In genomic region chr4:140684881-140685303, GRCm38 (mm10) we compare ENCODE assay signal across 11 mouse cellular contexts. TPM values are rescaled to one million over a fixed set of nuclear protein-coding genes. Genes with fewer than 3 reads are reported as not detected.
DNase-seq lines count a peak whose midpoint lies in the region; ATAC-seq and TF ChIP-seq lines count a peak whose summit lies in the region.
"Had no signal": no experiment of that assay in that cellular context is flagged by ENCODE, and none has a peak within 500 bp of the region (broad histone marks: within the 10 kb centered on the region; RNA-seq: fewer than 3 reads in every experiment).

No protein-coding gene starts in this region.

- intact Hi-C loops in heart, postnatal 36 days (cut with DNase I): loop anchor here (5.0 kb wide), 1 partner anchor 217 kb away; no protein-coding TSS in a partner anchor

- TF ChIP-seq CTCF in intestine, postnatal 0 days (IDR thresholded peaks at IDR 0.05; ENCODE audit: low read depth): peak; percentile 49

- H3K9me3 ChIP-seq in heart, embryonic 10.5 days: no peaks in the 10 kb centered on the region
- no peaks in the 10 kb centered on the region for H3K9me3 ChIP-seq in midbrain, embryonic 15.5 days
- no peaks in the 10 kb centered on the region for H3K9me3 ChIP-seq in midbrain, embryonic 11.5 days (ENCODE audit: control insufficient read depth, low read length)
- H3K9me3 ChIP-seq in intestine, postnatal 0 days (ENCODE audit: control insufficient read depth): no peaks in the 10 kb centered on the region

- no peak for DNase-seq in heart, embryonic 10.5 days (ENCODE audit: low spot score)
- no peak for DNase-seq in heart, postnatal 36 days
- no peak for DNase-seq in midbrain, embryonic 11.5 days (ENCODE audit: low spot score, missing footprints)
- DNase-seq in layer of hippocampus, adult 18-20 months (ENCODE audit: low spot score in 2 of 2): no peak
- no peak for DNase-seq in urinary bladder, adult 18-20 months (ENCODE audit: low spot score in 2 of 2)
- DNase-seq: cerebellum, adult 18-20 months had no signal

- WGBS in heart, embryonic 10.5 days: 39% methylated on average over 6 of the region's 6 CpGs
- WGBS in midbrain, embryonic 15.5 days: 51% methylated on average over 6 of the region's 6 CpGs
- 54% methylated on average over 6 of the region's 6 CpGs for WGBS in midbrain, embryonic 11.5 days
- 27% methylated on average over 6 of the region's 6 CpGs for WGBS in intestine, postnatal 0 days

- no peaks in the 10 kb centered on the region for H3K36me3 ChIP-seq in heart, embryonic 10.5 days
- H3K36me3 ChIP-seq in midbrain, embryonic 15.5 days (replicated peaks): no peaks in the 10 kb centered on the region
- H3K36me3 ChIP-seq in midbrain, embryonic 11.5 days (ENCODE audit: control insufficient read depth, insufficient read depth, low read length): no peaks in the 10 kb centered on the region
- no peaks in the 10 kb centered on the region for H3K36me3 ChIP-seq in intestine, postnatal 0 days (ENCODE audit: control insufficient read depth, insufficient read depth)

- peak overlapping the region; percentile 22; the same call in 1 of the 2 replicates for H3K4me2 ChIP-seq in midbrain, embryonic 15.5 days
- no peak overlapping the region for H3K4me2 ChIP-seq in midbrain, embryonic 11.5 days
- peak overlapping the region; percentile 37 for H3K4me2 ChIP-seq in intestine, postnatal 0 days (replicated peaks; ENCODE audit: low read depth)

- no peak for ATAC-seq in midbrain, embryonic 15.5 days (replicated peaks)
- ATAC-seq in midbrain, embryonic 11.5 days (ENCODE audit: low FRiP score): no peak
- ATAC-seq in intestine, postnatal 0 days: 0 out of 2 replicates have a peak, but pooled peaks have one; percentile 31
- ATAC-seq in neutrophil, adult 5-6 weeks (ENCODE audit: extremely low read depth, insufficient number of reproducible peaks, low FRiP score, poor library complexity, severe bottlenecking): 0 out of 2 replicates have a peak, but pooled peaks have one; percentile 10
- ATAC-seq: CD4-positive, CD25-positive, alpha-beta regulatory T cell, adult 4 months had no signal

- peak overlapping the region; percentile 45 for H3K4me3 ChIP-seq in heart, embryonic 10.5 days
- H3K4me3 ChIP-seq in midbrain, embryonic 15.5 days: no peak overlapping the region
- H3K4me3 ChIP-seq in midbrain, embryonic 11.5 days (ENCODE audit: low read depth, low read length): no peak overlapping the region
- H3K4me3 ChIP-seq in intestine, postnatal 0 days (ENCODE audit: low read depth, low read length): no peak overlapping the region

- 0 out of 2 replicates have a peak, but pooled peaks cover 7% of the 10 kb centered on the region for H3K27me3 ChIP-seq in heart, embryonic 10.5 days (ENCODE audit: insufficient read depth, poor library complexity, severe bottlenecking)
- no peaks in the 10 kb centered on the region for H3K27me3 ChIP-seq in midbrain, embryonic 15.5 days (replicated peaks)
- no peaks in the 10 kb centered on the region for H3K27me3 ChIP-seq in midbrain, embryonic 11.5 days (ENCODE audit: control insufficient read depth, insufficient read depth, low read length)
- H3K27me3 ChIP-seq in intestine, postnatal 0 days (replicated peaks; ENCODE audit: control insufficient read depth, insufficient read depth, low read length): no peaks in the 10 kb centered on the region

- H3K4me1 ChIP-seq in heart, embryonic 10.5 days: peaks cover 30% of the 10 kb centered on the region
- peaks cover 15% of the 10 kb centered on the region for H3K4me1 ChIP-seq in midbrain, embryonic 15.5 days
- peaks cover 11% of the 10 kb centered on the region for H3K4me1 ChIP-seq in midbrain, embryonic 11.5 days (ENCODE audit: control insufficient read depth, insufficient read depth, low read length)
- no peaks in the 10 kb centered on the region for H3K4me1 ChIP-seq in intestine, postnatal 0 days (replicated peaks; ENCODE audit: control insufficient read depth, insufficient read depth, low read length)

- no peak overlapping the region for H3K9ac ChIP-seq in midbrain, embryonic 15.5 days
- H3K9ac ChIP-seq in midbrain, embryonic 11.5 days (ENCODE audit: low read length): no peak overlapping the region
- H3K9ac ChIP-seq in intestine, postnatal 0 days (ENCODE audit: low read depth, low read length): no peak overlapping the region

- H3K27ac ChIP-seq in heart, embryonic 10.5 days: peak overlapping the region; percentile 76
- H3K27ac ChIP-seq in midbrain, embryonic 15.5 days: no peak overlapping the region
- H3K27ac ChIP-seq in midbrain, embryonic 11.5 days (ENCODE audit: low read depth, low read length): no peak overlapping the region
- no peak overlapping the region for H3K27ac ChIP-seq in intestine, postnatal 0 days (ENCODE audit: low read depth, low read length)

RNA-seq across cellular contexts. Expression of gene Rcc2, which starts 15.4 kb away (rescaled TPM):
- polyA plus RNA-seq in heart, embryonic 10.5 days (2016; fragmentation: Nextera tagmentation; extraction: Ambion mirVana): 18.0 and 29.0 TPM in 2 replicates
- 10 to 100 TPM; 14.0 to 14.8 TPM for total RNA-seq in heart, postnatal 36 days (2021)
- polyA plus RNA-seq in midbrain, embryonic 15.5 days (2015; fragmentation: Nextera tagmentation; extraction: Ambion mirVana): 28.1 and 34.9 TPM in 2 replicates
- polyA plus RNA-seq in midbrain, embryonic 11.5 days (2014; fragmentation: Nextera tagmentation; extraction: Ambion mirVana): 54.1 and 70.1 TPM in 2 replicates
- 14.6 and 15.6 TPM in 2 replicates for polyA plus RNA-seq in intestine, postnatal 0 days (2015; fragmentation: Nextera tagmentation; extraction: Ambion mirVana)
- 59.2 and 63.5 TPM in 2 replicates for total RNA-seq in neutrophil, adult 5-6 weeks (2017)
- 10 to 100 TPM; 94.5 to 95.9 TPM for total RNA-seq in layer of hippocampus, adult 18-20 months (2021)

RNA-seq across cellular contexts. Expression of gene Arhgef10l, which starts 19.1 kb away (rescaled TPM):
- polyA plus RNA-seq in heart, embryonic 10.5 days (2016; fragmentation: Nextera tagmentation; extraction: Ambion mirVana): 13.3 and 14.9 TPM in 2 replicates
- total RNA-seq in heart, postnatal 36 days (2021): 10 to 100 TPM; 62.5 to 65.0 TPM
- polyA plus RNA-seq in midbrain, embryonic 15.5 days (2015; fragmentation: Nextera tagmentation; extraction: Ambion mirVana): 30.7 and 31.5 TPM in 2 replicates
- polyA plus RNA-seq in midbrain, embryonic 11.5 days (2014; fragmentation: Nextera tagmentation; extraction: Ambion mirVana): 17.6 and 18.5 TPM in 2 replicates
- 3.9 and 5.4 TPM in 2 replicates for polyA plus RNA-seq in intestine, postnatal 0 days (2015; fragmentation: Nextera tagmentation; extraction: Ambion mirVana)
- total RNA-seq in neutrophil, adult 5-6 weeks (2017): 3.7 and 4.2 TPM in 2 replicates
- 10 to 100 TPM; 37.0 to 45.2 TPM for total RNA-seq in layer of hippocampus, adult 18-20 months (2021)

RNA-seq across cellular contexts. Expression of gene Padi6, which starts 57.6 kb away (rescaled TPM):
- polyA plus RNA-seq in heart, embryonic 10.5 days (2016; fragmentation: Nextera tagmentation; extraction: Ambion mirVana): not detected in 2 replicates
- not detected for total RNA-seq in heart, postnatal 36 days (2021)
- polyA plus RNA-seq in midbrain, embryonic 15.5 days (2015; fragmentation: Nextera tagmentation; extraction: Ambion mirVana): 0.12 TPM in 1 of 2 replicates, not detected in the other
- polyA plus RNA-seq in midbrain, embryonic 11.5 days (2014; fragmentation: Nextera tagmentation; extraction: Ambion mirVana): 0.15 TPM in 1 of 2 replicates, not detected in the other
- polyA plus RNA-seq in intestine, postnatal 0 days (2015; fragmentation: Nextera tagmentation; extraction: Ambion mirVana): not detected in 2 replicates
- 0.12 TPM in 1 of 2 replicates, not detected in the other for total RNA-seq in neutrophil, adult 5-6 weeks (2017)
- under 1 TPM in 1 of 2 experiments, not detected in 1; 0.12 TPM for total RNA-seq in layer of hippocampus, adult 18-20 months (2021)
- total RNA-seq: gastrocnemius, adult 8-10 months had no signal
- polyA plus RNA-seq: CD4-positive, CD25-positive, alpha-beta regulatory T cell, adult 4 months had no signal

Comparison
In these comparisons a context has a peak if more than half of its experiments do, and no peak if none do; other contexts are left out.
1. ATAC-seq: peak in intestine, postnatal 0 days (single experiment) and neutrophil, adult 5-6 weeks (single experiment); none in midbrain, embryonic 15.5 days (single experiment) and midbrain, embryonic 11.5 days (single experiment).